Mouse (Mus musculus): ENCODE results near the gene Mdm2. TPM values are rescaled to one million over a fixed set of nuclear protein-coding genes. Genes with fewer than 3 reads are reported as not detected.

The Mdm2 gene
- total RNA-seq, 2 experiments from 2014 or later, result 44.0 to 68.6 TPM

- no peak for ATAC-seq (replicated peaks; ENCODE audit: poor library complexity)
These were observed 12.0 kb downstream of the Mdm2 start for GRCm38 (mm10) chr10:117698313-117699138.

GRCm38 (mm10) chr10:117697561-117698115, 12.9 kb downstream of the Mdm2 start:
- ATAC-seq (replicated peaks; ENCODE audit: poor library complexity), result peak; percentile 34; the same call in 1 of the 2 replicates

- ATAC-seq (replicated peaks; ENCODE audit: poor library complexity), result no peak
These were observed 13.6 kb downstream of the Mdm2 start for GRCm38 (mm10) chr10:117696827-117697560.

- no peak for ATAC-seq (replicated peaks; ENCODE audit: poor library complexity)
These were observed 14.3 kb downstream of the Mdm2 start for GRCm38 (mm10) chr10:117696021-117696826.

- no peak for ATAC-seq (replicated peaks; ENCODE audit: poor library complexity)
These were observed 15.0 kb downstream of the Mdm2 start for GRCm38 (mm10) chr10:117695605-117696004.

- no peak for ATAC-seq (replicated peaks; ENCODE audit: poor library complexity)
These were observed 15.5 kb downstream of the Mdm2 start for GRCm38 (mm10) chr10:117695027-117695426.

GRCm38 (mm10) chr10:117694255-117694953, 16.2 kb downstream of the Mdm2 start:
- no peak for ATAC-seq (replicated peaks; ENCODE audit: poor library complexity)

- no peak for ATAC-seq (replicated peaks; ENCODE audit: poor library complexity)
These were observed 17.6 kb downstream of the Mdm2 start for GRCm38 (mm10) chr10:117692953-117693352.

GRCm38 (mm10) chr10:117692173-117692572, 18.4 kb downstream of the Mdm2 start:
- ATAC-seq (replicated peaks; ENCODE audit: poor library complexity), result no peak

GRCm38 (mm10) chr10:117691389-117691968, 19.1 kb downstream of the Mdm2 start:
- no peak for ATAC-seq (replicated peaks; ENCODE audit: poor library complexity)

GRCm38 (mm10) chr10:117690770-117691296, 19.7 kb downstream of the Mdm2 start:
- ATAC-seq (replicated peaks; ENCODE audit: poor library complexity), result no peak

- no peak for ATAC-seq (replicated peaks; ENCODE audit: poor library complexity)
These were observed 20.5 kb downstream of the Mdm2 start for GRCm38 (mm10) chr10:117690101-117690352.

- no peak for ATAC-seq (replicated peaks; ENCODE audit: poor library complexity)
These were observed 21.1 kb downstream of the Mdm2 start for GRCm38 (mm10) chr10:117689297-117690100.

GRCm38 (mm10) chr10:117688204-117689151, 22.1 kb downstream of the Mdm2 start:
- peak; percentile 78 for ATAC-seq (replicated peaks; ENCODE audit: poor library complexity)

- ATAC-seq (replicated peaks; ENCODE audit: poor library complexity), result no peak
These were observed 23.0 kb downstream of the Mdm2 start for GRCm38 (mm10) chr10:117687577-117687976.

- ATAC-seq (replicated peaks; ENCODE audit: poor library complexity), result no peak
These were observed 23.5 kb downstream of the Mdm2 start for GRCm38 (mm10) chr10:117687018-117687417.

GRCm38 (mm10) chr10:117685849-117686591, 24.5 kb downstream of the Mdm2 start:
- ATAC-seq (replicated peaks; ENCODE audit: poor library complexity), result no peak
